Mouse (Mus musculus): Measurements from ENCODE around the gene Cbll1. TPM values are rescaled to one million over a fixed set of nuclear protein-coding genes. Genes with fewer than 3 reads are reported as not detected.
"Not testable (repeated sequence)": the region's sequence is repeated elsewhere in the genome, so short reads cannot be mapped to it uniquely, and the experiment has no call there.

The Cbll1 gene
- total and polyA plus RNA-seq, 2 experiments: 2.2 to 2.8 TPM

GRCm38 (mm10) chr12:31486431-31486830 lies 13.0 kb downstream of the Cbll1 start:
- Histone ChIP-seq H3K4me3 (ENCODE audit: insufficient read depth, low read depth, low read length) (no peak overlapping the region), H3K27ac (replicated peaks; ENCODE audit: insufficient read depth, low read depth, low read length) (no peak overlapping the region), H3K27me3 (ENCODE audit: control insufficient read depth, insufficient read depth, low read length) (no peaks in the 10 kb centered on the region), H3K4me1 (ENCODE audit: control insufficient read depth, insufficient read depth, low read length) (no peaks in the 10 kb centered on the region), H3K79me2 (ENCODE audit: control insufficient read depth, insufficient read depth, low read length) (no peaks in the 10 kb centered on the region), H3K36me3 (ENCODE audit: control insufficient read depth, insufficient read depth, low read length) (peaks cover 32% of the 10 kb centered on the region), H3K9ac (ENCODE audit: low read depth, low read length) (no peak overlapping the region)
- peak; percentile 32 for DNase-seq (ENCODE audit: extremely low read depth, low read depth, low spot score)
- 44% methylated on average over 6 of the region's 6 CpGs for WGBS
- TF ChIP-seq POLR2A (IDR thresholded peaks at IDR 0.05; ENCODE audit: extremely low read depth, insufficient read depth, low read length): no peak

GRCm38 (mm10) chr12:31478182-31478581 lies 21.2 kb downstream of the Cbll1 start:
- H3K79me2 ChIP-seq (ENCODE audit: control insufficient read depth, insufficient read depth, low read length); H3K36me3 ChIP-seq (ENCODE audit: control insufficient read depth, insufficient read depth, low read length); DNase-seq (ENCODE audit: extremely low read depth, low read depth, low spot score); H3K9ac ChIP-seq (ENCODE audit: low read depth, low read length); H3K27me3 ChIP-seq (ENCODE audit: control insufficient read depth, insufficient read depth, low read length); H3K4me1 ChIP-seq (ENCODE audit: control insufficient read depth, insufficient read depth, low read length); H3K4me3 ChIP-seq (ENCODE audit: insufficient read depth, low read depth, low read length); H3K27ac ChIP-seq (replicated peaks; ENCODE audit: insufficient read depth, low read depth, low read length): not testable (repeated sequence)
- WGBS: 96% methylated on average over 5 of the region's 6 CpGs

DNA sequence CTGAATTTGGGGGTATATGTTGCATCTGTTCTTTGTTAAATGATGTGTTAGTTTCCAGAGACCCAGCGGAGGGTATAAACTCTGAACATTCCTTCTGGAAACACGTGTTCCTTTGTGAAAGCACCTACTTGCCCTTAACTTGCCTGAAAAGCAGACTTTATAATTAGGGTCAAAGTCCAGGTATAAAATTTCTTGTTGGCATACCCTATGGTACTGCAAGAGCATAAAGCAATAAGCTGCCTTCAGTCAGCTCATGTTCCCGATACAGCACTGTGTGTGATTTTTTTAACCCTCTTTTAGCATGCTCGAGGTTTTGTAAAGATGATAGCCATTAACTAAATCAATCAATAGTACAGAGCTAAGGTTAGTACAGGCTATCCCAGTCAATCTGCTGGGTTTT lies 36.8 kb downstream of the Cbll1 start:
- Histone ChIP-seq H3K79me2 (ENCODE audit: control insufficient read depth, insufficient read depth, low read length) (no peaks in the 10 kb centered on the region), H3K4me3 (ENCODE audit: insufficient read depth, low read depth, low read length) (no peak overlapping the region), H3K27ac (replicated peaks; ENCODE audit: insufficient read depth, low read depth, low read length) (no peak overlapping the region), H3K4me1 (ENCODE audit: control insufficient read depth, insufficient read depth, low read length) (no peaks in the 10 kb centered on the region), H3K9ac (ENCODE audit: low read depth, low read length) (no peak overlapping the region), H3K36me3 (ENCODE audit: control insufficient read depth, insufficient read depth, low read length) (no peaks in the 10 kb centered on the region), H3K27me3 (ENCODE audit: control insufficient read depth, insufficient read depth, low read length) (no peaks in the 10 kb centered on the region)
- 83% methylated on average over 4 of the region's 4 CpGs for WGBS
- DNase-seq (ENCODE audit: extremely low read depth, low read depth, low spot score): no peak
- TF ChIP-seq CTCF (IDR thresholded peaks at IDR 0.05; ENCODE audit: low read depth, low read length) (no peak), POLR2A (IDR thresholded peaks at IDR 0.05; ENCODE audit: extremely low read depth, insufficient read depth, low read length) (no peak)

GRCm38 (mm10) chr12:31461371-31461770 lies 38.0 kb downstream of the Cbll1 start:
- Histone ChIP-seq H3K9ac (ENCODE audit: low read depth, low read length) (no peak overlapping the region), H3K79me2 (ENCODE audit: control insufficient read depth, insufficient read depth, low read length) (no peaks in the 10 kb centered on the region), H3K36me3 (ENCODE audit: control insufficient read depth, insufficient read depth, low read length) (no peaks in the 10 kb centered on the region), H3K4me3 (ENCODE audit: insufficient read depth, low read depth, low read length) (no peak overlapping the region), H3K4me1 (ENCODE audit: control insufficient read depth, insufficient read depth, low read length) (no peaks in the 10 kb centered on the region), H3K27me3 (ENCODE audit: control insufficient read depth, insufficient read depth, low read length) (no peaks in the 10 kb centered on the region), H3K27ac (replicated peaks; ENCODE audit: insufficient read depth, low read depth, low read length) (no peak overlapping the region)
- no peak for TF ChIP-seq POLR2A (IDR thresholded peaks at IDR 0.05; ENCODE audit: extremely low read depth, insufficient read depth, low read length)
- no peak for TF ChIP-seq CTCF (IDR thresholded peaks at IDR 0.05; ENCODE audit: low read depth, low read length)
- DNase-seq (ENCODE audit: extremely low read depth, low read depth, low spot score): no peak
- WGBS: 93% methylated on average over 9 of the region's 9 CpGs

- TF ChIP-seq CTCF (IDR thresholded peaks at IDR 0.05; ENCODE audit: low read depth, low read length): peak; percentile 68
- DNase-seq (ENCODE audit: extremely low read depth, low read depth, low spot score); H3K9ac ChIP-seq (ENCODE audit: low read depth, low read length); H3K4me1 ChIP-seq (ENCODE audit: control insufficient read depth, insufficient read depth, low read length); H3K27ac ChIP-seq (replicated peaks; ENCODE audit: insufficient read depth, low read depth, low read length); H3K79me2 ChIP-seq (ENCODE audit: control insufficient read depth, insufficient read depth, low read length); H3K4me3 ChIP-seq (ENCODE audit: insufficient read depth, low read depth, low read length); H3K27me3 ChIP-seq (ENCODE audit: control insufficient read depth, insufficient read depth, low read length); H3K36me3 ChIP-seq (ENCODE audit: control insufficient read depth, insufficient read depth, low read length): not testable (repeated sequence)
- 42% methylated on average over 3 of the region's 3 CpGs for WGBS
Measured at GRCm38 (mm10) chr12:31460270-31460669, 39.1 kb downstream of the Cbll1 start.

GRCm38 (mm10) chr12:31458474-31458873 lies 40.9 kb downstream of the Cbll1 start:
- no peak overlapping the region for H3K9ac ChIP-seq (ENCODE audit: low read depth, low read length)
- H3K4me1 ChIP-seq (ENCODE audit: control insufficient read depth, insufficient read depth, low read length): no peaks in the 10 kb centered on the region
- TF ChIP-seq CTCF (IDR thresholded peaks at IDR 0.05; ENCODE audit: low read depth, low read length) (no peak), POLR2A (IDR thresholded peaks at IDR 0.05; ENCODE audit: extremely low read depth, insufficient read depth, low read length) (no peak)
- 49% methylated on average over 4 of the region's 4 CpGs for WGBS
- H3K27me3 ChIP-seq (ENCODE audit: control insufficient read depth, insufficient read depth, low read length): no peaks in the 10 kb centered on the region
- no peak overlapping the region for H3K27ac ChIP-seq (replicated peaks; ENCODE audit: insufficient read depth, low read depth, low read length)
- no peak overlapping the region for H3K4me3 ChIP-seq (ENCODE audit: insufficient read depth, low read depth, low read length)
- no peak for DNase-seq (ENCODE audit: extremely low read depth, low read depth, low spot score)
- H3K36me3 ChIP-seq (ENCODE audit: control insufficient read depth, insufficient read depth, low read length): no peaks in the 10 kb centered on the region
- no peaks in the 10 kb centered on the region for H3K79me2 ChIP-seq (ENCODE audit: control insufficient read depth, insufficient read depth, low read length)
